Comparison of ENCODE assay signal across 8 mouse cellular contexts in genomic region chr2:167475596-167475995, GRCm38 (mm10). TPM values are rescaled to one million over a fixed set of nuclear protein-coding genes. Genes with fewer than 3 reads are reported as not detected.
A peak's percentile ranks its signal among the peaks of the same experiment; 100 is the strongest.
DNase-seq lines count a peak whose midpoint lies in the region; ATAC-seq and TF ChIP-seq lines count a peak whose summit lies in the region.

No protein-coding gene starts in this region.

- H3K9me3 ChIP-seq in forebrain, embryonic 13.5 days (replicated peaks) = no peaks in the 10 kb centered on the region
- no peaks in the 10 kb centered on the region for H3K9me3 ChIP-seq in forebrain, embryonic 10.5 days
- no peaks in the 10 kb centered on the region for H3K9me3 ChIP-seq in kidney, postnatal 0 days (replicated peaks; ENCODE audit: low read length)
- no peaks in the 10 kb centered on the region for H3K9me3 ChIP-seq in embryonic facial prominence, embryonic 15.5 days (replicated peaks)
- H3K9me3 ChIP-seq in midbrain, embryonic 14.5 days (ENCODE audit: control insufficient read depth, low read length) = no peaks in the 10 kb centered on the region

- 79% methylated on average over 5 of the region's 5 CpGs for WGBS in forebrain, embryonic 13.5 days
- 82% methylated on average over 5 of the region's 5 CpGs for WGBS in forebrain, embryonic 10.5 days
- 83% methylated on average over 5 of the region's 5 CpGs for WGBS in kidney, postnatal 0 days
- 78% methylated on average over 5 of the region's 5 CpGs for WGBS in embryonic facial prominence, embryonic 15.5 days
- WGBS in midbrain, embryonic 14.5 days = 87% methylated on average over 5 of the region's 5 CpGs

- peak overlapping the region; percentile 86 for H3K27ac ChIP-seq in forebrain, embryonic 13.5 days
- H3K27ac ChIP-seq in forebrain, embryonic 10.5 days = no peak overlapping the region
- peak overlapping the region; percentile 79; the same call in 1 of the 2 replicates for H3K27ac ChIP-seq in kidney, postnatal 0 days
- H3K27ac ChIP-seq in embryonic facial prominence, embryonic 15.5 days (replicated peaks) = peak overlapping the region; percentile 55
- peak overlapping the region; percentile 75 for H3K27ac ChIP-seq in midbrain, embryonic 14.5 days (replicated peaks; ENCODE audit: low read depth, low read length)

- H3K4me3 ChIP-seq in forebrain, embryonic 13.5 days = no peak overlapping the region
- H3K4me3 ChIP-seq in forebrain, embryonic 10.5 days = no peak overlapping the region
- no peak overlapping the region for H3K4me3 ChIP-seq in kidney, postnatal 0 days (replicated peaks; ENCODE audit: low read depth, low read length)
- H3K4me3 ChIP-seq in embryonic facial prominence, embryonic 15.5 days (replicated peaks) = no peak overlapping the region
- no peak overlapping the region for H3K4me3 ChIP-seq in midbrain, embryonic 14.5 days (replicated peaks; ENCODE audit: low read depth, low read length)

- peaks cover 55% of the 10 kb centered on the region for H3K36me3 ChIP-seq in forebrain, embryonic 13.5 days (ENCODE audit: poor library complexity, severe bottlenecking)
- H3K36me3 ChIP-seq in forebrain, embryonic 10.5 days (replicated peaks) = peaks cover 71% of the 10 kb centered on the region
- H3K36me3 ChIP-seq in kidney, postnatal 0 days (ENCODE audit: insufficient read depth, low read length) = peaks cover 32% of the 10 kb centered on the region
- H3K36me3 ChIP-seq in embryonic facial prominence, embryonic 15.5 days = peaks cover 57% of the 10 kb centered on the region
- peaks cover 52% of the 10 kb centered on the region for H3K36me3 ChIP-seq in midbrain, embryonic 14.5 days (ENCODE audit: control insufficient read depth, insufficient read depth, low read length)

- DNase-seq in forebrain, embryonic 10.5 days (ENCODE audit: extremely low spot score, low spot score) = no peak
- DNase-seq in kidney, postnatal 0 days (ENCODE audit: low spot score) = no peak
- DNase-seq in kidney, adult 8-10 months = no peak
- DNase-seq in midbrain, embryonic 14.5 days = no peak
- DNase-seq in layer of hippocampus, adult 9-11 months = no peak
- no peak for DNase-seq in layer of hippocampus, postnatal 36 days

- H3K9ac ChIP-seq in forebrain, embryonic 13.5 days = peak overlapping the region; percentile 45; the same call in 1 of the 2 replicates
- H3K9ac ChIP-seq in kidney, postnatal 0 days (ENCODE audit: low read depth, low read length) = no peak overlapping the region
- H3K9ac ChIP-seq in embryonic facial prominence, embryonic 15.5 days = no peak overlapping the region
- H3K9ac ChIP-seq in midbrain, embryonic 14.5 days (replicated peaks; ENCODE audit: low read length) = peak overlapping the region; percentile 34; the same call in 1 of the 2 replicates

- H3K4me1 ChIP-seq in forebrain, embryonic 13.5 days = peaks cover 25% of the 10 kb centered on the region
- H3K4me1 ChIP-seq in forebrain, embryonic 10.5 days = peaks cover 13% of the 10 kb centered on the region
- peaks cover 15% of the 10 kb centered on the region; the same call in 1 of the 2 replicates for H3K4me1 ChIP-seq in kidney, postnatal 0 days (replicated peaks; ENCODE audit: insufficient read depth, low read length)
- peaks cover 15% of the 10 kb centered on the region for H3K4me1 ChIP-seq in embryonic facial prominence, embryonic 15.5 days
- peaks cover 16% of the 10 kb centered on the region for H3K4me1 ChIP-seq in midbrain, embryonic 14.5 days (ENCODE audit: control insufficient read depth, insufficient read depth, low read length)

- TF ChIP-seq CTCF in kidney, postnatal 0 days (IDR thresholded peaks at IDR 0.05; ENCODE audit: low read depth) = no peak

- ATAC-seq in forebrain, embryonic 13.5 days = no peak
- no peak for ATAC-seq in kidney, postnatal 0 days (replicated peaks; ENCODE audit: low FRiP score, low read depth)
- no peak for ATAC-seq in embryonic facial prominence, embryonic 15.5 days (ENCODE audit: insufficient number of reproducible peaks, low FRiP score, low TSS enrichment, low read depth)
- ATAC-seq in midbrain, embryonic 14.5 days (ENCODE audit: low FRiP score, low TSS enrichment) = no peak

- no peak overlapping the region for H3K4me2 ChIP-seq in forebrain, embryonic 13.5 days
- no peak overlapping the region for H3K4me2 ChIP-seq in kidney, postnatal 0 days (ENCODE audit: low read length)
- no peak overlapping the region for H3K4me2 ChIP-seq in embryonic facial prominence, embryonic 15.5 days (replicated peaks)
- no peak overlapping the region for H3K4me2 ChIP-seq in midbrain, embryonic 14.5 days (ENCODE audit: low read length)

- H3K27me3 ChIP-seq in forebrain, embryonic 13.5 days = no peaks in the 10 kb centered on the region
- H3K27me3 ChIP-seq in forebrain, embryonic 10.5 days (ENCODE audit: poor library complexity, severe bottlenecking) = no peaks in the 10 kb centered on the region
- no peaks in the 10 kb centered on the region for H3K27me3 ChIP-seq in kidney, postnatal 0 days (ENCODE audit: insufficient read depth, low read length)
- H3K27me3 ChIP-seq in embryonic facial prominence, embryonic 15.5 days = no peaks in the 10 kb centered on the region
- H3K27me3 ChIP-seq in midbrain, embryonic 14.5 days (ENCODE audit: control insufficient read depth, insufficient read depth, low read length) = no peaks in the 10 kb centered on the region

RNA-seq across cellular contexts. Expression of gene Rnf114, which starts 16.8 kb away (rescaled TPM):
- polyA plus RNA-seq in forebrain, embryonic 13.5 days (2015; fragmentation: Nextera tagmentation; extraction: Ambion mirVana) = 134 and 147 TPM in 2 replicates
- polyA plus RNA-seq in forebrain, embryonic 10.5 days (2016; fragmentation: Nextera tagmentation; extraction: Ambion mirVana) = 136 and 137 TPM in 2 replicates
- 77.0 and 78.7 TPM in 2 replicates for polyA plus RNA-seq in kidney, postnatal 0 days (2015; fragmentation: Nextera tagmentation; extraction: Ambion mirVana)
- 79.2 and 80.1 TPM in 2 replicates for polyA plus RNA-seq in embryonic facial prominence, embryonic 15.5 days (2015; fragmentation: Nextera tagmentation; extraction: Ambion mirVana)
- polyA plus RNA-seq in midbrain, embryonic 14.5 days (2014; fragmentation: Nextera tagmentation; extraction: Ambion mirVana) = 127 and 146 TPM in 2 replicates
- total RNA-seq in layer of hippocampus, postnatal 36 days (2021) = 10 to 100 TPM; 48.4 to 51.1 TPM

RNA-seq across cellular contexts. Expression of gene Spata2, which starts 17.1 kb away (rescaled TPM):
- 21.3 and 24.4 TPM in 2 replicates for polyA plus RNA-seq in forebrain, embryonic 13.5 days (2015; fragmentation: Nextera tagmentation; extraction: Ambion mirVana)
- polyA plus RNA-seq in forebrain, embryonic 10.5 days (2016; fragmentation: Nextera tagmentation; extraction: Ambion mirVana) = 21.0 and 21.5 TPM in 2 replicates
- polyA plus RNA-seq in kidney, postnatal 0 days (2015; fragmentation: Nextera tagmentation; extraction: Ambion mirVana) = 14.3 and 15.5 TPM in 2 replicates
- 14.5 and 16.2 TPM in 2 replicates for polyA plus RNA-seq in embryonic facial prominence, embryonic 15.5 days (2015; fragmentation: Nextera tagmentation; extraction: Ambion mirVana)
- polyA plus RNA-seq in midbrain, embryonic 14.5 days (2014; fragmentation: Nextera tagmentation; extraction: Ambion mirVana) = 27.4 and 29.9 TPM in 2 replicates
- total RNA-seq in layer of hippocampus, postnatal 36 days (2021) = 10 to 100 TPM; 77.8 to 83.1 TPM

RNA-seq across cellular contexts. Expression of gene Slc9a8, which starts 54.1 kb away (rescaled TPM):
- polyA plus RNA-seq in forebrain, embryonic 13.5 days (2015; fragmentation: Nextera tagmentation; extraction: Ambion mirVana) = 19.5 and 21.1 TPM in 2 replicates
- polyA plus RNA-seq in forebrain, embryonic 10.5 days (2016; fragmentation: Nextera tagmentation; extraction: Ambion mirVana) = 24.0 and 24.4 TPM in 2 replicates
- polyA plus RNA-seq in kidney, postnatal 0 days (2015; fragmentation: Nextera tagmentation; extraction: Ambion mirVana) = 14.2 and 15.5 TPM in 2 replicates
- 17.0 and 20.5 TPM in 2 replicates for polyA plus RNA-seq in embryonic facial prominence, embryonic 15.5 days (2015; fragmentation: Nextera tagmentation; extraction: Ambion mirVana)
- 15.5 and 19.2 TPM in 2 replicates for polyA plus RNA-seq in midbrain, embryonic 14.5 days (2014; fragmentation: Nextera tagmentation; extraction: Ambion mirVana)
- total RNA-seq in layer of hippocampus, postnatal 36 days (2021) = 10 to 100 TPM; 28.3 to 34.1 TPM

Comparison
In these comparisons a context has a peak if more than half of its experiments do, and no peak if none do; other contexts are left out.
1. H3K9ac ChIP-seq: peak in forebrain, embryonic 13.5 days (single experiment) and midbrain, embryonic 14.5 days (single experiment); none in kidney, postnatal 0 days (single experiment) and embryonic facial prominence, embryonic 15.5 days (single experiment).